Mouse (Mus musculus) forebrain, embryonic 12.5 days (tissue): Measurements from ENCODE around the gene Dyrk4. TPM values are rescaled to one million over a fixed set of nuclear protein-coding genes. Genes with fewer than 3 reads are reported as not detected.

Experiments used
- ATAC-seq: fragments of 200-750 bp; cut with Nextera tagmentation; 2 replicates; pipeline ENCODE4 v1.8.0; 2017; ENCODE audit warnings: moderate TSS enrichment; ENCODE audit not compliant: low FRiP score
- H3K27ac ChIP-seq: fragments of 300-500 bp; sonication (generic); 2 replicates; pipeline ENCODE4 v1.5.1; 2016; ENCODE audit warnings: mild to moderate bottlenecking
- H3K27me3 ChIP-seq: fragments of 300-500 bp; sonication (generic); 2 replicates; pipeline ENCODE4 v1.6.1; 2016; ENCODE audit warnings: mild to moderate bottlenecking
- H3K36me3 ChIP-seq: fragments of 300-500 bp; sonication (generic); replicated peaks from 2 replicates; pipeline ENCODE4 v1.6.1; 2016; ENCODE audit warnings: mild to moderate bottlenecking
- H3K4me1 ChIP-seq: fragments of 300-500 bp; sonication (generic); 2 replicates; pipeline ENCODE4 v1.6.1; 2016
- H3K4me2 ChIP-seq: fragments of 300-500 bp; sonication (generic); 2 replicates; pipeline ENCODE4 v1.6.1; 2016; ENCODE audit warnings: mild to moderate bottlenecking, moderate library complexity
- H3K4me3 ChIP-seq: fragments of 300-500 bp; sonication (generic); replicated peaks from 2 replicates; pipeline ENCODE4 v1.5.1; 2016; ENCODE audit warnings: mild to moderate bottlenecking
- H3K9ac ChIP-seq: fragments of 300-500 bp; sonication (generic); 2 replicates; pipeline ENCODE4 v1.6.1; 2016; ENCODE audit warnings: mild to moderate bottlenecking
- H3K9me3 ChIP-seq: fragments of 300-500 bp; sonication (generic); 2 replicates; pipeline ENCODE4 v1.6.1; 2016
- WGBS: fragments of 180-500 bp; shearing (Covaris S2); methylation state at CpG from one replicate; pipeline ENCODE4 v1.1.7; 2016; 5-methylcytosine and 5-hydroxymethylcytosine counted together
- polyA plus RNA-seq: library from polyadenylated mRNA; unstranded; fragments of >200 nt; fragmentation: Nextera tagmentation; extraction: Ambion mirVana; gene quantifications from 2 replicates; pipeline ENCODE4 v1.2.1, GENCODE M21; 2016

The Dyrk4 gene
- 0.15 TPM in 1 of 2 replicates, not detected in the other for polyA plus RNA-seq

DNA sequence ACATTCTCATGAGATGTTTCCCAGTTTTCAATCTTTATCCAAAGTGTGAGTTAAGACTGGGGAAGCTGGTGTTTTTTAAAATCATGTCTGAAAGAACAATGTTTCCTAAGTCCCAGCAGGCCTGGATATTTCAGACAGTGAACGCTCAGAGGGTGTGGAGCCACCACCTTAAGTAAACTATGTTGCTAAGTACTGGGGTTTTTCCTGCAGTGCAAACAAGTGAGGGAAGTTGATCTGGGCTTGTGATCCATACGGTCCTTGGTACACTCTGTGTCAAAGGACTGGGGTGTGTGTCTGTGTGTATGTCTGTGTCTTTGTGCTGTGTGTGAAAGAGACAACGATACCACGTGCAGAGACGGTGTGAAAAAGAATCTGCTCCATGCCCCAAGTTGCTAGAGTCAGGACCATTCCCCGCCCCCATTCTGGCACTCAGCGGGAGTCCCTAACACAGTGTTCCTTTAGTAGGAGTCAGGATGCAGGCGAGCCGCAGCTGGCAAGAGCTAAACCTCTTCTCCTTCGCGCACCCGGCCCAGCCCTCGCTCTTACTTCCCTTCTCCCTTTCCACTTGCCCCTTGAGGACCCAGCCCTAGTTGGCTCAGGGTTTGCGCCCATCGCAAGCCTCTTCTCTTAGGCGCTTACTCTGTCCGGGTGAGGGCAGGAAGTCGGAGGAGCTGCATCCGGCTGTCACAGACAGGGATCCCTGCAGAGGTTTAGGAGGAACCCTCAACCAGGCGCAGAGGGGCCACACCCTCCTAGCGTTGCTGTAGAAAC lies at the start of gene Dyrk4:
Dyrk4 (minus strand) TSS at position 729 of the 771 bp plus-strand sequence.
- Histone ChIP-seq H3K36me3 (peaks cover 40% of the 10 kb centered on the region), H3K9me3 (no peaks in the 10 kb centered on the region), H3K27me3 (no peaks in the 10 kb centered on the region), H3K4me2 (peak within 1 kb of the TSS; percentile 32), H3K4me1 (peaks cover 6% of the 10 kb centered on the region), H3K27ac (no peak within 1 kb of the TSS), H3K9ac (no peak within 1 kb of the TSS), H3K4me3 (0 out of 2 replicates have a peak within 1 kb of the TSS, but pooled peaks have one; percentile 7)
- no peak for ATAC-seq
- WGBS, result 8% methylated on average over 21 of the region's 21 CpGs

DNA sequence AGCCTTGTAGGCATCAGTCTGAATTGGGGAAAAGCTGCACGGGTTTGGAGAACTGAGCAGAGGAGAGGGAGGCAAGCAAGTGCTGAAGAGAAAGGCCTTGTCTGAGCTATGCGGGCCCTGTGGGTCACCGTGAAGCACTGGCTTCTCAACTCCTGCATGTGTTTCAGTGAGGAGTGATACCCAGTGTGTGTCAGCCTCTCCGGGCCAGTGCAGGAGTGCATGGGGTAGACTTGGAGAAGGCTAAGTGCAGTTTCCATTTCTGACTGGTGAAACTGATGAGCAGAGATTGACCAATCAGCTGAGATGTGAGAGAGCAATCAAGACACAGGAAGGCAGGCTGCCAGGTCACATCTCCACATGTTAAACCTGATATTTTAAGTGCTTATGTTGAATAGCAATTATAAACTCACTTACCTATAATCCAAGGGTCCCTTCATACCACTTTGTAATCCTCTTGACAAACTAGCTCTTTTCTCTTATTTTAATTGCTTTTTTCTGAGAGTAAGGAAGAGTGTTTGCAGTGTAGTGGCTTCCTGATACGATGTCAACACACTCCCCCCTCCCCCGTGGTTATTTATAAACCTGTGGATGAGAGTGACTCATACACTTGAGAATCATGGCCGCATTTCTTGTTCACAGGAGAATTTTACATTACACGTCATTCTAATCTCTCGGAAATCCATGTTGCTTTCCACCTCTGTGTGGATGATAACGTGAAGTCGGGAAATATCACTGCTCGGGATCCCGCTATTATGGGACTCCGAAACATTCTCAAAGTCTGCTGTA lies 44.8 kb upstream of the Dyrk4 start:
- Histone ChIP-seq H3K27ac (no peak overlapping the region), H3K4me3 (no peak overlapping the region), H3K36me3 (peaks cover 27% of the 10 kb centered on the region), H3K4me2 (no peak overlapping the region), H3K4me1 (no peaks in the 10 kb centered on the region), H3K9me3 (no peaks in the 10 kb centered on the region), H3K9ac (no peak overlapping the region), H3K27me3 (no peaks in the 10 kb centered on the region)
- no peak for ATAC-seq
- WGBS, result 92% methylated on average over 14 of the region's 14 CpGs

DNA sequence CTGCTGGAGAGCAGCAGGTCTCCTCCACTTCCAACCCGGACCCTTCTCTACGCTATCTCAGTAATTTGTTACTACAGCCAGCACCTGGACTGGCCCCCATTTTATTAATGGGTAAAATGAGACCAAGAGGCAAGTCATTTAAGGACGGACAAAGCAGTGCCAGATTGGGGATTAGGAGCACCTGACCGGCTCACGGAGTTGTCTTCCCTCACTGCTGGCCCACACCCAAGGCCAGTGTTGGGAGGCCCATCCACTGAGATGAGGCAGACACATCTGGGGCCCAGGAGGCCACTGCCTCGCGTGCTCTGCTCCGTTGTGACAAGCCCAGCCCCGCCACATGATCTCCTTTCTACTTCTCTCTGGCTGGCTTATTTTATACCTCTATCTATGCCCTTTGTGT lies 41.8 kb upstream of the Dyrk4 start:
- no peaks in the 10 kb centered on the region for H3K27me3 ChIP-seq
- H3K4me3 ChIP-seq, result no peak overlapping the region
- H3K9ac ChIP-seq, result no peak overlapping the region
- no peak overlapping the region for H3K4me2 ChIP-seq
- 91% methylated on average over 9 of the region's 9 CpGs for WGBS
- no peaks in the 10 kb centered on the region for H3K9me3 ChIP-seq
- no peak for ATAC-seq
- H3K36me3 ChIP-seq, result peaks cover 27% of the 10 kb centered on the region
- H3K4me1 ChIP-seq, result no peaks in the 10 kb centered on the region
- no peak overlapping the region for H3K27ac ChIP-seq

DNA sequence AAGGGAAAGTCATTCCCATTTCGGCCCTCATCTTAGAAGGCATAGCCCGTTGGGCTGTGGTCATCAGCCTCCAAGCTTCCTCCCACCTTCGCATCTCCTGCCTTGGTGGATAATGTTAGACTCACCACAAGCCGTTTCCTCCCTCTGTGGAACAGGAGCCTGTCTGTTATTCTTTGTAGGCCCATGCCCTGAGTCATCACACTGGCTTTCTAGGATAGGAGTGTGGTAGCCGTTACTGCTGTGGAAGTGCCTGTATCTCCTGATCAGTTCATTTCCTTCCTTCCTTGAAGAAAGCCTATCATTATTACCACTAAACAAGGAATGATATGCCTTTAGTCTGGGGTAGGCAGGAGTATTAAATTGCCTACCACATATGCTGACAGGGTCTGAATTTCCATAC lies 41.1 kb upstream of the Dyrk4 start:
- H3K4me3 ChIP-seq, result no peak overlapping the region
- H3K9ac ChIP-seq, result no peak overlapping the region
- H3K4me1 ChIP-seq, result no peaks in the 10 kb centered on the region
- H3K27me3 ChIP-seq, result no peaks in the 10 kb centered on the region
- ATAC-seq, result no peak
- no peaks in the 10 kb centered on the region for H3K9me3 ChIP-seq
- H3K4me2 ChIP-seq, result no peak overlapping the region
- H3K27ac ChIP-seq, result no peak overlapping the region
- peaks cover 24% of the 10 kb centered on the region for H3K36me3 ChIP-seq
- 88% methylated on average over 5 of the region's 5 CpGs for WGBS

DNA sequence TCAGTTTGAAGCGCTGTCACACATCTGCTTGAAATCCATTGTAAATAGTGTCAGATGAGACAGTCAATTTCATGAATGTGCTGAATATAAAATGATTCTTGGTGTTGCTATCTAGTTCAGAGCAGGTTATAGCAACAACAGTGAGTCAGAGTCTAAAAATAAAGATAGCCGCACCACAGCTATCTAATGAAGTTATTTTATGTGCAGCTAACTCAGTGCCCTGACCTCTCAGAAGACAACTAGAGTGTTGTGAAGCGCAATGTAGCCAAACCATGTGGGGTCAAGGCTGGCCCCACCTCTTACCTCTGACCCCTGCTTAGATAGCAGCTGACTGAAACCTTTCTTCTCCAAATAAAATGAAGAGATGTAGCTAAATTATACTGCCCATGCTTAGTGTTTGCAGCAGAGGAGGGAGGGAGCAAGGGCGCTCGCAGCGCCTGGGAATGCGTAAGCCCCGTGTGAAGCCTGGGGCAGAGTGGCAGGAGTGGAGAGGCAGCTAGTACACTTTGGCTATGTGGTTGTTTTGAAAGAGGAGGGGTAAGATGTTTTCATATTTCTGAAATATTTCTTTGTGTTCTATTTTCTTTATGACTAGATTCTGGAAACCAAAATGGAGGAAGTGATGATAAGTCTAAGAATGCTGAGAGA lies 39.9 kb upstream of the Dyrk4 start:
- Histone ChIP-seq H3K9me3 (no peaks in the 10 kb centered on the region), H3K4me1 (no peaks in the 10 kb centered on the region), H3K27ac (no peak overlapping the region), H3K9ac (no peak overlapping the region), H3K4me3 (no peak overlapping the region), H3K27me3 (no peaks in the 10 kb centered on the region), H3K36me3 (peaks cover 28% of the 10 kb centered on the region), H3K4me2 (no peak overlapping the region)
- WGBS, result 91% methylated on average over 8 of the region's 8 CpGs
- no peak for ATAC-seq

DNA sequence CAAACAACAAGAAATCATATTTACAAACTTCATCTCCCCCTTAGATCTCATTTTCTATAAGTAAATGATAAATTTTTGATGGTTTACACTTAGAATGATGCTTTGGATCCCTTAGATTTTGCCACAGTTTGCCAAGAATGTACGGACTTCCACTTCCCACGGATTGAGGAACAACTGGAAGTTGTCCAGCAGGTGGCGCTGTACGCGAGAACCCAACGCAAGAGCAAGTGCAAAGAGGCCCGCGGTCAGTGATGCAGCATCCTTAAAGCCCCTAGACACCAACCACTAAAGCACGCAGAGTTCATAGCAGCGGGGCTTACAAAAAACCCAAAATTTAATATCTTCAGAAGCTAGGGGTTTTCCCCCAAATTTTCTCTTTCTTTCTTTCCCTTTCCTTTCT lies 34.1 kb upstream of the Dyrk4 start:
- Histone ChIP-seq H3K27ac (no peak overlapping the region), H3K4me3 (no peak overlapping the region), H3K27me3 (no peaks in the 10 kb centered on the region), H3K9ac (no peak overlapping the region), H3K36me3 (peaks cover 27% of the 10 kb centered on the region; the same call in 1 of the 2 replicates), H3K9me3 (no peaks in the 10 kb centered on the region), H3K4me1 (no peaks in the 10 kb centered on the region), H3K4me2 (no peak overlapping the region)
- WGBS, result 10% methylated on average over 10 of the region's 10 CpGs
- ATAC-seq, result no peak

DNA sequence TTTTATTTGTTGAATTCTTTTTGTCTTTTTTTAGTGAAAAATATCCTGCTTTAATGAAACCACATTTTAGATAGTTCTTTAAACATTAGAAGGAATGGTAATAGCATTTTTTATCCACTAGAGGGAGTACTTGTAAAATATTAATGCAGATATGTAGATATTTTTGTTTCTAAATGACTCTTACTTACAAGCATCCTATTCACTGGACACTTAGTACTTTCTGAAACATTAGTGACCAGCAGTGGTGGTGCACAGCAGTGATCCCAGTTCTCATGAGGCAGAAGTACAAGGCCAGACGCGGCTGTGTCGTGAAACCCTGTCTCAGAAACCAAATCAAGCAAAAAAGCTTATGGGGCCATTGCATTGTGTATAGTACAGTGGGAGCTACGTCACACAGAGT lies 26.7 kb upstream of the Dyrk4 start:
- Histone ChIP-seq H3K4me2 (no peak overlapping the region), H3K9ac (no peak overlapping the region), H3K36me3 (peaks cover 40% of the 10 kb centered on the region), H3K4me3 (no peak overlapping the region), H3K27me3 (no peaks in the 10 kb centered on the region), H3K27ac (no peak overlapping the region), H3K4me1 (no peaks in the 10 kb centered on the region), H3K9me3 (no peaks in the 10 kb centered on the region)
- no peak for ATAC-seq
- 88% methylated on average over 4 of the region's 4 CpGs for WGBS

DNA sequence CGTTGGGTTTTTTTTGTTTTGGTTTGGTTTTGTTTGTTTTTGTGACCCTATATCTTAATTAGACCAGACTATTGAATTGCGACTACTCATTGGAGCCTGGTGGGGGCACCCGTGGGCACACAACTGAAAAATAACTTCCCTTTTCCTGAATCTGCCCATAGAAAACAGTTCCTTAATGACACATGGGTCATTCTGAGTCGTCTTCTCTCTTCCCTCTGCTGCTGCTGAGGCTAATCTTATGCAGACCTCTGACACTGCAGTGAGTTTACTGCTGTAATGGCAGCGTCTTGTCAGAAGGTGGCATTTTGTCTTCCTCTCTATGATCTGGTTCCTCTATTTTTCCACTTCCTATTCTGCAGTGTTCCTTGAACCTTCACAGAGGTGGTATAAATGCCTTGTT lies 18.8 kb upstream of the Dyrk4 start:
- no peaks in the 10 kb centered on the region for H3K27me3 ChIP-seq
- no peaks in the 10 kb centered on the region for H3K9me3 ChIP-seq
- H3K4me1 ChIP-seq, result peaks cover 32% of the 10 kb centered on the region
- peak overlapping the region; percentile 96 for H3K4me2 ChIP-seq
- peak overlapping the region; percentile 75 for H3K4me3 ChIP-seq
- no peak overlapping the region for H3K27ac ChIP-seq
- peaks cover 16% of the 10 kb centered on the region for H3K36me3 ChIP-seq
- ATAC-seq, result no peak
- WGBS, result 4% methylated on average over 5 of the region's 5 CpGs
- peak overlapping the region; percentile 49; the same call in 1 of the 2 replicates for H3K9ac ChIP-seq

DNA sequence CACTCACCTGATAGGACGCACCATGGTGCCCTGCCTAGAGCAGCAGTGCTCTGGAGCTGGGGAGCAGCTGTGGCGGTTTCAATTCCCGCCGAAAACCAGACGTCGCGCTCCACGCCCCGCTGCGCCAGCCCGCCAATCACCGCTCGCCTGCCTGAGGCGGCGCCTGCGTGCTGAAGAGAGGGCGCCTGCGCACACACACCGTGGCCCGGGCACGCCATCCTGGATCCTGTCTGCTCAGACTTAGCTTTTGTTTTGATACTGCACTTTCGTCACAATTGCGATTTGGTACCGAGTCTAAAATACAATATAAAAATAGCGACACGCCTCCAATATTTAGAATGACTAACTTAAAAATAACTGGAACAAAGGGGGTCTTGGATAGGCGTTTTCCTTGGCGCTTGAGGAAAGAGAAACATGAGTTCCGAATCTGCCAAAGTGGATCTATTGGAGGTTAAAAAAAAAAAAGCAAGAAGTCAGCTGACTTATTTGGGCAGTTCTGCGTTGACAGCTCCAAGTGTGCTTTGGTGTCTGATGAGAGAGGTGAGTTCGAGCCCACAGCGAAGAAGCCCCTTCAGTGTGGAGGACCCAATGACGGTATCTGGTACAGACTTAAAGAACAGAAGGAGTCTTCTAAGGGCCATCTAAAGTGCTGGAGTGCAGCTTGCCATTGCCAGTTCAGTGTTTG lies 18.0 kb upstream of the Dyrk4 start, which contains the start of the genes Rad51ap1 and D6Wsu163e:
Rad51ap1 (minus strand) TSS at position 101 of the 685 bp plus-strand sequence.
D6Wsu163e (plus strand) TSS at position 476 of the 685 bp plus-strand sequence.
- WGBS, result under 1% methylated on average over 33 of the region's 33 CpGs
- Histone ChIP-seq H3K4me2 (peak within 1 kb of the TSS; percentile 96), H3K36me3 (peaks cover 10% of the 10 kb centered on the region; the same call in 1 of the 2 replicates), H3K4me3 (peak within 1 kb of the TSS; percentile 75), H3K27me3 (no peaks in the 10 kb centered on the region), H3K9ac (peak within 1 kb of the TSS; percentile 71), H3K4me1 (peaks cover 32% of the 10 kb centered on the region), H3K27ac (peak within 1 kb of the TSS; percentile 57), H3K9me3 (no peaks in the 10 kb centered on the region)
- ATAC-seq, result peak; percentile 98

DNA sequence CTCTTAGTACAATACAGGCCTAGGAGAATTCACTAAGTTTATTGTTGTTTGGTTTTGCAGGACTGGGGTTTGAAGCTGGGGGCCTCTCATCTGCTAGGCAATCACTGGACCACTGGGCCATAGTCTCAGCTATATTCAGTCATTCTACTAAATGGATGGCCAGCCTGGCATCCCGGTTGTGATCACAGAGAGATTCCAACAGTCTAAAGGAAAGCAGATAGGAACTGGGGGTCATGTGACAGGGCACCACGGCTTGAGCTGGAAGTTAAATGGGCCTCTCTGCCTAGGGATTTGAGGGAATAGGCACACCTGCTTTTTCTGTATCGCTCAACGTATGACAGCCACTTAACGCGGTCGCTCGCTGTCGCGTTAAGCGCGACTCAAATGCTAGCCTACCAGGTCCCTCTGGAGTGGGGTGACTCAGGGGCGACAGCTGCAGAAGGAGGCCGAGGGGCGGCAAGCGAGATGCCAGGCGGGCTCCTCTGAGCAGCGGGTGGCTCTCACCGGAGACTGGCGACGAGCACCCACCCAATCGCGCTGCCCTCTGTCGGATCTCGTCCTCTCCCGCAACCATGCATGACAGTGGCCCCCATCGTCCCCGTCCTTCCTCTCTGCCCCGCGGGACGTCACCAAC lies 17.3 kb upstream of the Dyrk4 start:
- H3K4me1 ChIP-seq, result peaks cover 32% of the 10 kb centered on the region
- H3K36me3 ChIP-seq, result peaks cover 13% of the 10 kb centered on the region
- H3K4me2 ChIP-seq, result peak overlapping the region; percentile 96
- ATAC-seq, result no peak; the same call in 1 of the 2 replicates
- H3K27me3 ChIP-seq, result no peaks in the 10 kb centered on the region
- H3K9ac ChIP-seq, result peak overlapping the region; percentile 71
- peak overlapping the region; percentile 75 for H3K4me3 ChIP-seq
- H3K27ac ChIP-seq, result peak overlapping the region; percentile 57
- WGBS, result under 1% methylated on average over 20 of the region's 31 CpGs
- no peaks in the 10 kb centered on the region for H3K9me3 ChIP-seq

DNA sequence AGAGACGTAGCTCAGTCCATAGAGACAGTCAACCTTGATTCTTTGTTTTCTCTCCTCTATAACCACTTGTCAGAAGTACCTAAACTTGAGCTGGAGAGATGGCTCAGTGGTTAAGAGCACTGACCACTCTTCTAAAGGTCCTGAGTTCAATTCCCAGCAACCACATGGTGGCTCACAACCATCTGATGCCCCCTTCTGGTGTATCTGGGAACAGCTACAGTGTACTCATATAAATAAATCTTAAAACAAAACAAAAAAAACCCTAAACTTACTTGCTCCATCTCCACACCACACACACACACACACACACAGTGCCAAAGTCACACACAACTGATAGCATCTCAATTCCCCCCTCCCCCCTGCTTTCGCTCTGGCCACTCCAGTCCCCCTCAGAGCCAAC lies 16.4 kb upstream of the Dyrk4 start:
- Histone ChIP-seq H3K4me2 (peak overlapping the region; percentile 96), H3K9ac (no peak overlapping the region), H3K4me3 (peak overlapping the region; percentile 75), H3K27ac (no peak overlapping the region), H3K4me1 (peaks cover 32% of the 10 kb centered on the region), H3K36me3 (peaks cover 21% of the 10 kb centered on the region), H3K9me3 (no peaks in the 10 kb centered on the region), H3K27me3 (no peaks in the 10 kb centered on the region)
- no peak for ATAC-seq
- 79% methylated on average over 2 of the region's 2 CpGs for WGBS
